Mouse (Mus musculus) regulatory T cell (primary cell): ENCODE results near the gene Tbx10.
"Not testable (repeated sequence)": the region's sequence is repeated elsewhere in the genome, so short reads cannot be mapped to it uniquely, and the experiment has no call there.

Experiments used
- in situ Hi-C: fragments of 300-600 bp; cut with MboI, MseI; formaldehyde crosslinking; loops from one replicate; pipeline ENCODE4 v1.15.1; 2025; ENCODE audit warnings: high pct_unique_total_duplicates

Gene Tbx10

GRCm38 (mm10) chr19:4003641-4004040, 11.1 kb downstream of the Tbx10 start:
- in situ Hi-C loops, result no loop called here

GRCm38 (mm10) chr19:4004331-4004730, 11.8 kb downstream of the Tbx10 start:
- in situ Hi-C loops, result no loop called here

- in situ Hi-C loops, result no loop called here
Measured at GRCm38 (mm10) chr19:4005091-4005490, 12.5 kb downstream of the Tbx10 start.

- in situ Hi-C loops, result no loop called here
Measured at GRCm38 (mm10) chr19:4005971-4006370, 13.4 kb downstream of the Tbx10 start.

GRCm38 (mm10) chr19:4011086-4011485, 18.5 kb downstream of the Tbx10 start:
- in situ Hi-C loops, result no loop called here

GRCm38 (mm10) chr19:4012432-4013022, 20.0 kb downstream of the Tbx10 start, which contains the start of gene Ndufv1:
Ndufv1 (minus strand) TSS chr19:4012806.
- in situ Hi-C loops, result no loop called here

- in situ Hi-C loops, result no loop called here
Measured at GRCm38 (mm10) chr19:4013066-4013465, 20.5 kb downstream of the Tbx10 start.

- in situ Hi-C loops, result no loop called here
Measured at GRCm38 (mm10) chr19:4014802-4015201, 22.2 kb downstream of the Tbx10 start.

GRCm38 (mm10) chr19:4015635-4016034, 23.1 kb downstream of the Tbx10 start:
- in situ Hi-C loops, result no loop called here

- in situ Hi-C loops, result no loop called here
Measured at GRCm38 (mm10) chr19:4017921-4018587, 25.5 kb downstream of the Tbx10 start.

- in situ Hi-C loops, result no loop called here
Measured at GRCm38 (mm10) chr19:4018743-4019583, 26.4 kb downstream of the Tbx10 start.

- in situ Hi-C loops, result no loop called here
Measured at GRCm38 (mm10) chr19:4023185-4023584, 30.6 kb downstream of the Tbx10 start.

GRCm38 (mm10) chr19:4027576-4027975, 35.0 kb downstream of the Tbx10 start:
- in situ Hi-C loops, result no loop called here

GRCm38 (mm10) chr19:4032668-4033067, 40.1 kb downstream of the Tbx10 start:
- in situ Hi-C loops, result no loop called here

- in situ Hi-C loops, result no loop called here
Measured at GRCm38 (mm10) chr19:4033298-4033697, 40.7 kb downstream of the Tbx10 start.

- in situ Hi-C loops, result no loop called here
Measured at GRCm38 (mm10) chr19:4033742-4034141, 41.2 kb downstream of the Tbx10 start.

GRCm38 (mm10) chr19:4036327-4037045, 43.9 kb downstream of the Tbx10 start:
- in situ Hi-C loops, result no loop called here

GRCm38 (mm10) chr19:4037154-4037787, 44.7 kb downstream of the Tbx10 start:
- in situ Hi-C loops, result not testable (repeated sequence)

- in situ Hi-C loops, result no loop called here
Measured at GRCm38 (mm10) chr19:4037788-4038232, 45.3 kb downstream of the Tbx10 start, which contains the start of gene Gstp1. Gstp1 (minus strand) TSS chr19:4037985.

GRCm38 (mm10) chr19:4040941-4041340, 48.4 kb downstream of the Tbx10 start:
- in situ Hi-C loops, result not testable (repeated sequence)

GRCm38 (mm10) chr19:4041500-4041899, 48.9 kb downstream of the Tbx10 start:
- in situ Hi-C loops, result not testable (repeated sequence)
